Mouse (Mus musculus): ENCODE measurements around the gene Phactr4.
"Not testable (repeated sequence)": the region's sequence is repeated elsewhere in the genome, so short reads cannot be mapped to it uniquely, and the experiment has no call there.

DNA sequence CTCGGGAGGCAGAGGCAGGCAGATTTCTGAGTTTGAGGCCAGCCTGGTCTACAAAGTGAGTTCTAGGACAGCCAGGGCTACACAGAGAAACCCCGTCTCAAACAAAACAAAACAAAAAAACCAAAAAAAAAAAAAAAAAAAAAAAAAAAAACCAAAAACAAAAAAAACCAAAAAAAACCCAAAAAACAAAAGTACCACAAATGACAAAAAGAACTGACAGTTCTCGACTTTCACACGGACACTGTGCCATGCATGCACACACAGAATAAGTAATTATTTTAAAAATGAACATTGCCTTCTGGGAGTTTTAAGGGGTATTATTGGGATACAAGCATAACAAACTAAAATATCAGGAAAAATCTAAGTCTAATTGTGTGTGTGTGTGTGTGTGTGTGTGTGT, 9.0 kb downstream of the Phactr4 start:
- TF ChIP-seq POLR2A (IDR thresholded peaks at IDR 0.05; ENCODE audit: control insufficient read depth, extremely low read depth, insufficient read depth, low read length, poor library complexity); CTCF (IDR thresholded peaks at IDR 0.05; ENCODE audit: borderline replicate concordance, control insufficient read depth, extremely low read depth, insufficient read depth, low read length, poor library complexity): not testable (repeated sequence)

All from thymus, adult 2 months (tissue).